Mouse (Mus musculus) thymus, adult 2 months (tissue): Measurements from ENCODE around the gene Tcn2. TPM values are rescaled to one million over a fixed set of nuclear protein-coding genes. Genes with fewer than 3 reads are reported as not detected.

Experiments
- DNase-seq: peaks from one replicate; pipeline ENCODE4 v3.0.0; 2021
- H3K27ac ChIP-seq: fragments of 200-500 bp; 2 replicates; pipeline ENCODE4 v1.5.1; 2012; ENCODE audit warnings: low read length, control low read depth; ENCODE audit not compliant: control insufficient read depth, insufficient read depth
- H3K27me3 ChIP-seq: fragments of 200-500 bp; 2 replicates; pipeline ENCODE4 v1.6.1; 2012; ENCODE audit warnings: mild to moderate bottlenecking, low read length, moderate library complexity, mixed read lengths; ENCODE audit not compliant: control insufficient read depth, insufficient read depth
- H3K36me3 ChIP-seq: fragments of 200-500 bp; 2 replicates; pipeline ENCODE4 v1.6.1; 2012; ENCODE audit warnings: mild to moderate bottlenecking, low read length, moderate library complexity; ENCODE audit not compliant: control insufficient read depth, insufficient read depth
- H3K4me1 ChIP-seq: fragments of 200-500 bp; replicated peaks from 2 replicates; pipeline ENCODE4 v1.6.1; 2012; ENCODE audit warnings: low read length; ENCODE audit not compliant: control insufficient read depth, insufficient read depth
- H3K4me3 ChIP-seq: fragments of 200-500 bp; 2 replicates; pipeline ENCODE4 v1.5.1; 2012; ENCODE audit warnings: mild to moderate bottlenecking, low read length, control low read depth, moderate library complexity; ENCODE audit not compliant: control insufficient read depth, insufficient read depth
- CTCF ChIP-seq: fragments of 200-500 bp; IDR thresholded peaks from 2 replicates; pipeline ENCODE4 v1.5.1; 2012; ENCODE audit warnings: mild to moderate bottlenecking, control low read depth, low read length, moderate library complexity, borderline replicate concordance; ENCODE audit not compliant: control insufficient read depth, poor library complexity, insufficient read depth; ENCODE audit errors: extremely low read depth
- POLR2A ChIP-seq: fragments of 200-500 bp; IDR thresholded peaks from 2 replicates; pipeline ENCODE4 v1.6.1; 2012; ENCODE audit warnings: mild to moderate bottlenecking, low read length, control low read depth, moderate library complexity; ENCODE audit not compliant: control insufficient read depth, poor library complexity, insufficient read depth; ENCODE audit errors: extremely low read depth
- WGBS: fragments of 180-500 bp; shearing (Covaris S2); methylation state at CpG from one replicate; pipeline ENCODE4 v1.1.7; 2018; 5-methylcytosine and 5-hydroxymethylcytosine counted together
- polyA plus RNA-seq: library from polyadenylated mRNA; depleted of rRNA; stranded (reverse); fragments of >200 nt; gene quantifications from 2 replicates; pipeline ENCODE4 v1.2.3, GENCODE M21; 2012

Gene Tcn2
- polyA plus RNA-seq, 1 experiment: 60.3 TPM

DNA sequence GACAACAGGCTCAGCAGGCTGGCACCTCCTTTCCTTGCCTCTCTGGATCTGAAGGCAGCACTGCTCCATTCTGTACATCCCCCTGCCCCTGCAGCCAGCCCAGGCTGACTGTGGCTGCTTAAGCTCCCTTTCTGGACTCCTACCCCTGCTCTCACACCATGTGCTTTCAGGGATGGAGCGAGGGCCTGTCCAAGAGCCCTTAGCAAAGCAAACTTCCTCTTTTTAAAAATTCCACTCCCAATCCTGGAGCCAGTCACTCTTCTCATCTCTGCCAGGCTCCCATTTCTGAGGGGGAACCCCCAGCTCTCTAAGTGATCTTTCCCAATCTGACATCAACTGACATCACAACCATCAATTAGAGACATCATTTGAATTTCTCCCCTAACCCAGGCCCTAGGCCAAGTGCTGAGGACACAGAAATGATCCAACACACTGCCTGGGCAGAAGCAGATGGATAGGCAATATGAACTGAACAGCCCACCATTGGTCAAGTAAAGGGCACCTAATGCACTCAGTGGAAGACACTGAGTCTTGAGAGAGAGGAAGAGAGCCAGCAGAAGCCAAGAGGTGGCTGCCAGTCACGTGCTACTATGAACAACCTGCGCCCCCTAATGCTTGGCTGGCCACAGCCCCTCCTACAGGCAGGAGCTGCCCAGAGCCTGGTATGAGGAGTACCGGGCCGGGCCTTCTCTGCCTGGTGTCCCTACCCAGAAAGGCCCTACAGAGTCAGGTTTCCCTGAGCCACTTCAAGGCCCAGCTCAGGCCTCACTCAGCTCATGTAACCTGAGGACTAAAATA is 21.2 kb downstream of the Tcn2 start:
- WGBS: 70% methylated on average over 5 of the region's 5 CpGs
- Histone ChIP-seq H3K27me3 (no peaks in the 10 kb centered on the region; the same call in 1 of the 2 replicates), H3K4me1 (peaks cover 14% of the 10 kb centered on the region), H3K4me3 (no peak overlapping the region), H3K27ac (no peak overlapping the region), H3K36me3 (no peaks in the 10 kb centered on the region)
- no peak for TF ChIP-seq POLR2A
- no peak for TF ChIP-seq CTCF
- DNase-seq: no peak

DNA sequence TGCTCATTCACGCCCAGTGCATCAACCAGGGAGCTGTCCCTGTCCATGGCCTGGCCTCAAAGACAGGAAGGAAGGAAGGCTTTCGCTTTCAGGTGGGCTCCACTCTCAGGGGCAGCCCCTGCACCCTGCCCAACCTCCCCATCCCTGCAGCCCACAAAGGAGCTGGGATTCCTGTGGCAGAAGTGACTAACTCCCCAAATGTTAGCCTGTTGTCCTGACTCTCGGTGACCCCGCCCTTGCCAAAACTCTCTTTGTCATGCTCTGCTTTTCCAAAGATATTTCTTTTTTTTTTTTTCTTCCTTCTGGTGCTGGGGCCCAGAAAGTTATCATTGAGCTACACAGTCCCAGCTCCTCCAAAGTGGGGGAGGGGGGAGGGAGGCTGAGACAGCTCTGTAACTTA is 22.7 kb downstream of the Tcn2 start:
- no peaks in the 10 kb centered on the region; the same call in 1 of the 2 replicates for H3K27me3 ChIP-seq
- H3K4me1 ChIP-seq: peaks cover 12% of the 10 kb centered on the region
- 90% methylated on average over 4 of the region's 4 CpGs for WGBS
- no peak for TF ChIP-seq CTCF
- TF ChIP-seq POLR2A: no peak
- H3K27ac ChIP-seq: no peak overlapping the region
- no peaks in the 10 kb centered on the region for H3K36me3 ChIP-seq
- no peak for DNase-seq
- H3K4me3 ChIP-seq: no peak overlapping the region

DNA sequence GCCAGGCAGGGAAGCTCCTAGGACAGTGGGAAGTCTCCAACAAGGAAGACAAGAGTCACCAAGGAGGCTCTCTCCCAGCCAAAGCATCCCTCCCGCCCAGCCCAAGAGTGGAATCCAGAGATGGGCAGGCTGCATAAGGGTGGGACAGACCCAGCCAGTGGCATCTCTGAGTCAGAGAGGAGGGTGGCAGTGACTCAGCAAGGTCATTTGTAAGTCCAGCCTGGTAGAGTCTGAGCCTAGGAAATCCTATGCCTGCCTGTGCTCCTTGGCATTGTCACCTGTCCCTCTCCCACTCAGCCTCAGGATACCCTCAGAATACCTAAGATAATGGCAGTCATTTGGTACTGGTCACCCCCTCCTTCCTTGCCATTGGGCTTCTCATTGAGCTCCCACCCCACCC is 26.5 kb downstream of the Tcn2 start:
- no peak for DNase-seq
- WGBS: 92% methylated on average over 1 of the region's 1 CpGs
- Histone ChIP-seq H3K27me3 (no peaks in the 10 kb centered on the region), H3K4me3 (no peak overlapping the region), H3K4me1 (no peaks in the 10 kb centered on the region), H3K27ac (no peak overlapping the region), H3K36me3 (no peaks in the 10 kb centered on the region)
- TF ChIP-seq POLR2A: no peak
- no peak for TF ChIP-seq CTCF

DNA sequence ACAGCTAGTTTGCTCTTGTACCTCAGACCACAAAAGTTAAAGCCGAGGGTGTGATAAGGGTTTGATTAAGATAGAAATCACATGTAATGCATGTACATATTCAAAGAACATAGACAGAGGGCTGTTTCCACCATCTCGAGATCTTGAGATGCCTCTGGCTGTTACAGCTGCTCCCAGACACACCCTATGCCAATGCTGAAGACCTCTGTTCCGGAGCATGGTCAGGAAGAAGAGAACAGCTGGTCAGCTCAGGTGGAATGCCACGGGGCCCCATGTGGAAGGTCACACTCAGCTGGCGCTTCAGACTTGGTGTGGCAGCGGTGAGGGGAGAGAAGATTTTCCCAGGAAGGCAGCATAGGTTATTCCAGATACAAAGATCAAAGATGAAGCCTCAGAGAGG is 27.3 kb downstream of the Tcn2 start:
- Histone ChIP-seq H3K27ac (no peak overlapping the region), H3K36me3 (no peaks in the 10 kb centered on the region), H3K4me1 (no peaks in the 10 kb centered on the region), H3K4me3 (no peak overlapping the region), H3K27me3 (no peaks in the 10 kb centered on the region)
- WGBS: 84% methylated on average over 6 of the region's 6 CpGs
- TF ChIP-seq POLR2A: no peak
- no peak for TF ChIP-seq CTCF
- DNase-seq: no peak

DNA sequence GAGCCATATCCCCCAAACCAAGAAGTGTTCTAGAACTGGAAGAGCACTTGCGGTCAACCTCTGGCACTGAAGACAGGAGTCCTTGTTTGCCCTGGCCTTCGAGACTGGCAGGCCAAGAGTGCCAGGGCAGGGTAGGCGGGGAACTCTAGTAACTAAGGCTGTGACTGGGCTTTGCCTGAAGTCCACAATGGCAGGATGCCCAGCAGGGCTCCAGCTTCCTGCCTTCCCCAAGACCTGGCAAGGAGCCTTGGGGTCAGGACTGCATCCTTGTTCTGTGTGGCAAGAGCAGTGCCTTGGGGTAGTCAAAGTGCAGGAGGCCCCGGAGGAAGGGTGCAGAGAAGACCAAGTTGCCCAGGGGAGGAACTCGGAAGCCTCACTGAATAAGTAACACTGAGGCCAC is 28.9 kb downstream of the Tcn2 start:
- WGBS: 83% methylated on average over 5 of the region's 5 CpGs
- H3K27ac ChIP-seq: no peak overlapping the region
- H3K4me1 ChIP-seq: no peaks in the 10 kb centered on the region
- no peaks in the 10 kb centered on the region for H3K36me3 ChIP-seq
- no peak overlapping the region for H3K4me3 ChIP-seq
- TF ChIP-seq CTCF (no peak), POLR2A (no peak)
- no peak for DNase-seq
- no peaks in the 10 kb centered on the region for H3K27me3 ChIP-seq

DNA sequence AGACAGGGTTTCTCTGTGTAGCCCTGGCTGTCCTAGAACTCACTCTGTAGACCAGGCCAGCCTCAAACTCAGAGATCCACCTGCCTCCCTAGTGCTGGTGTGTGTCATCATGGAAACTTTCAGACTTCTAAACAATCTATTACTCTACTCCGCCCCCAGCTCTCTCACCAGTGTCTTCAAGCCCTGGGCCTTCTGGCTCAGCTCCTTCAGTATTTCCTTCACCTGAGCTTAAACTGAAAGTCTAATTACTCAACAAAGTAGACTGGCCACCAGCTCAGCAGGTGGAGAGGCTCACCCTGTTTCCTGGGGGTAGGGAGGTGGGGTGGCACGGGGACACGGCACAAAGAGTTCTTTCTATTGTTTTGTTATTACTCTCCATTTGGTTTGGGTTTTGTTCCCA is 29.4 kb downstream of the Tcn2 start:
- H3K4me1 ChIP-seq: no peaks in the 10 kb centered on the region
- 94% methylated on average over 3 of the region's 3 CpGs for WGBS
- H3K4me3 ChIP-seq: no peak overlapping the region
- DNase-seq: no peak
- no peaks in the 10 kb centered on the region for H3K36me3 ChIP-seq
- no peak overlapping the region for H3K27ac ChIP-seq
- no peaks in the 10 kb centered on the region for H3K27me3 ChIP-seq
- no peak for TF ChIP-seq POLR2A
- TF ChIP-seq CTCF: no peak
